Mouse (Mus musculus) intestine, postnatal 0 days (tissue): Measurements from ENCODE around the gene Fdxacb1. TPM values are rescaled to one million over a fixed set of nuclear protein-coding genes. Genes with fewer than 3 reads are reported as not detected.

Source experiments
- ATAC-seq: fragments of 200-750 bp; cut with Nextera tagmentation; 2 replicates; pipeline ENCODE4 v1.8.0; 2017; ENCODE audit warnings: mild to moderate bottlenecking, moderate TSS enrichment, moderate library complexity
- H3K27ac ChIP-seq: fragments of 300-500 bp; sonication (generic); 2 replicates; pipeline ENCODE4 v1.5.1; 2014; ENCODE audit warnings: mild to moderate bottlenecking, low read depth, low read length, moderate library complexity
- H3K27me3 ChIP-seq: fragments of 300-500 bp; sonication (generic); replicated peaks from 2 replicates; pipeline ENCODE4 v1.6.1; 2014; ENCODE audit warnings: low read length, mixed read lengths; ENCODE audit not compliant: control insufficient read depth, insufficient read depth
- H3K36me3 ChIP-seq: fragments of 300-500 bp; sonication (generic); 2 replicates; pipeline ENCODE4 v1.6.1; 2014; ENCODE audit warnings: mild to moderate bottlenecking, moderate library complexity; ENCODE audit not compliant: control insufficient read depth, insufficient read depth
- H3K4me1 ChIP-seq: fragments of 300-500 bp; sonication (generic); replicated peaks from 2 replicates; pipeline ENCODE4 v1.6.1; 2014; ENCODE audit warnings: antibody characterized with exemption, low read length, mixed read lengths; ENCODE audit not compliant: control insufficient read depth, insufficient read depth
- H3K4me2 ChIP-seq: fragments of 300-500 bp; sonication (generic); replicated peaks from 2 replicates; pipeline ENCODE4 v1.6.1; 2014; ENCODE audit warnings: low read depth, mild to moderate bottlenecking, moderate library complexity
- H3K4me3 ChIP-seq: fragments of 300-500 bp; sonication (generic); 2 replicates; pipeline ENCODE4 v1.5.1; 2014; ENCODE audit warnings: low read depth, low read length
- H3K9ac ChIP-seq: fragments of 300-500 bp; sonication (generic); 2 replicates; pipeline ENCODE4 v1.6.1; 2014; ENCODE audit warnings: mild to moderate bottlenecking, low read depth, low read length
- H3K9me3 ChIP-seq: fragments of 300-500 bp; sonication (generic); 2 replicates; pipeline ENCODE4 v1.6.1; 2016; ENCODE audit warnings: mixed run types; ENCODE audit not compliant: control insufficient read depth
- CTCF ChIP-seq: sonication (generic); IDR thresholded peaks from 2 replicates; pipeline ENCODE4 v1.5.1; 2016; ENCODE audit warnings: low read depth, mild to moderate bottlenecking, control low read depth, antibody characterized with exemption, moderate library complexity
- WGBS: fragments of 180-500 bp; shearing (Covaris S2); extraction: QIAGEN DNeasy Blood & Tissue Kit; methylation state at CpG from one replicate; pipeline ENCODE4 v1.1.7; 2014; 5-methylcytosine and 5-hydroxymethylcytosine counted together
- polyA plus RNA-seq: library from polyadenylated mRNA; unstranded; fragments of >200 nt; fragmentation: Nextera tagmentation; extraction: Ambion mirVana; gene quantifications from 2 replicates; pipeline ENCODE4 v1.2.1, GENCODE M21; 2015

The Fdxacb1 gene
- polyA plus RNA-seq, 1 experiment from 2014 or later, result 6.1 TPM

DNA sequence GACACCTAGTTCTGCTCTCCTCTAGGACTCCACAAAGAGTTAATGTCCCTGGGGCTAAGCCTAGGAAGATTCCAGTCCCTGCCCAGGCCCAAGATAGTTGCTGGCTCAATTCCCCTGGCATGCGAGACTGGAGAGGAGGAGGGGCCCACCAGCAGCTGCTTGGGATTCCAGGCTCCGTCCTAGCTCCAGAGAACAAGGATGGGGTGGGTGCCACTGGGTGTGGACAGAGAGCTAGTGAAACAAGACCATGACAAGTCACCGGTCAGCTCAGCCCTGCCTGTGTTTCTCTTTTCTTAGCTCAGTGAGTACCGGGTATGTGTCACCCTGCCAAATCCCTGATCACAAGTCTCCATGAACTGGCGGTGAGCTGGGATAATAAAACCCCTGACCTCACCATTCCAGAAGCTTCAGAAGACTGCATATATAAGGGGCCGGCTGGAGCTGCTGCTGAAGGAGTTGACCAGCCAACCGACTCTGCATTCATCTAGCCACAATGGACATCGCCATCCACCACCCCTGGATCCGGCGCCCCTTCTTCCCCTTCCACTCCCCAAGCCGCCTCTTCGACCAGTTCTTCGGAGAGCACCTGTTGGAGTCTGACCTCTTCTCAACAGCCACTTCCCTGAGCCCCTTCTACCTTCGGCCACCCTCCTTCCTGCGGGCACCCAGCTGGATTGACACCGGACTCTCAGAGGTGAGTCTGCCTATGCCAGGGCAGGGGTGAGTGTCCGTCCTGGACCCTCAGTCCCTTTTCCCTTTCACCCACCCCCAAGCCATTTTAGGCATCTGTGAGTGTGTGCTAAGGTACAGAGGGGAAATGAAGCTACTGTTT is 15.0 kb upstream of the Fdxacb1 start:
- Histone ChIP-seq H3K9me3 (no peaks in the 10 kb centered on the region), H3K4me2 (peak overlapping the region; percentile 35), H3K4me3 (peak overlapping the region; percentile 21), H3K4me1 (0 out of 2 replicates have a peak, but pooled peaks cover 3% of the 10 kb centered on the region), H3K9ac (no peak overlapping the region), H3K36me3 (no peaks in the 10 kb centered on the region), H3K27me3 (no peaks in the 10 kb centered on the region), H3K27ac (peak overlapping the region; percentile 57; the same call in 1 of the 2 replicates)
- ATAC-seq, result no peak; the same call in 1 of the 2 replicates
- no peak for TF ChIP-seq CTCF
- WGBS, result 58% methylated on average over 17 of the region's 17 CpGs

DNA sequence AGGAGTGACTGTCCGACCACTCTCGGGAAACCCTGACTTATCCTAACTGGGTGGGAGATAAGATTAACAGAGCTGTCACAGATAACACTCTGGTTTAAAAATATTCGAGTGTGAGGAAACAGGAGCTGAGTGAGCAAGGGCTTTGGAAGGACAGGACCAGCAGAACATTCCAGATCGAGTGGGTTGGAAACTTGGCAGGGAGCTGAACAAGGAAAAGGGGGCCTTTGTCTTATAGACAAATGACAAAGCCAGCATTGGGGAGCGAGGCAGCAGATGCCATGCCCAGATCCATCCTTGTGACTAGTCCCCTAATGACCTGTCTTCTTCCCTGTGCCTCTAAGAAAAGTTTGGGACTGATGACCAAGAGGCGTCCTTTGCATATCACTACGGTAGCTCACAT is 14.1 kb upstream of the Fdxacb1 start:
- WGBS, result 43% methylated on average over 7 of the region's 7 CpGs
- H3K27ac ChIP-seq, result no peak overlapping the region
- peak overlapping the region; percentile 35 for H3K4me2 ChIP-seq
- H3K27me3 ChIP-seq, result no peaks in the 10 kb centered on the region
- H3K4me1 ChIP-seq, result 0 out of 2 replicates have a peak, but pooled peaks cover 3% of the 10 kb centered on the region
- ATAC-seq, result no peak
- H3K4me3 ChIP-seq, result peak overlapping the region; percentile 21
- H3K9ac ChIP-seq, result no peak overlapping the region
- TF ChIP-seq CTCF, result no peak
- no peaks in the 10 kb centered on the region for H3K9me3 ChIP-seq
- H3K36me3 ChIP-seq, result no peaks in the 10 kb centered on the region

DNA sequence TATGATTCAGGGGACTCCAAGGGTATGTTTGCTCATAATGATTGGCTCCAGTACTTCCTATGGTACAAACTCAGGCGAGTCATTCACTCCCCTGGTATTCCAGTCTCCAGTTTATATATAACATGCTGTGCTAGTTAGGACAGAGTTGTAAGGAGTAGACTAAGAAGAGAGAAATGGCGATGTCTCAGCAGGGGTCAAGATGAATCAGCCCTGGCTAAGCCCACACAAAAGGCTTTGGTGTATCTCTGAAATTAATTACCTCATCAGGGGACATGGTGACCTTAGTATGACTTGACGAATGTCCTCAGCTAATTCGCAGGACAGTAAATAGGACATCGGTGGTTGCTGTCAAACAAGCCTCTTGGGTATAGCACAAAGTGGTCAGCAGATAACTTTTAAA is 11.3 kb upstream of the Fdxacb1 start:
- no peak overlapping the region for H3K27ac ChIP-seq
- H3K36me3 ChIP-seq, result no peaks in the 10 kb centered on the region
- no peak for ATAC-seq
- no peaks in the 10 kb centered on the region for H3K27me3 ChIP-seq
- H3K9ac ChIP-seq, result no peak overlapping the region
- 72% methylated on average over 5 of the region's 5 CpGs for WGBS
- no peaks in the 10 kb centered on the region for H3K9me3 ChIP-seq
- no peak for TF ChIP-seq CTCF
- H3K4me3 ChIP-seq, result no peak overlapping the region
- H3K4me1 ChIP-seq, result 0 out of 2 replicates have a peak, but pooled peaks cover 3% of the 10 kb centered on the region
- no peak overlapping the region for H3K4me2 ChIP-seq

DNA sequence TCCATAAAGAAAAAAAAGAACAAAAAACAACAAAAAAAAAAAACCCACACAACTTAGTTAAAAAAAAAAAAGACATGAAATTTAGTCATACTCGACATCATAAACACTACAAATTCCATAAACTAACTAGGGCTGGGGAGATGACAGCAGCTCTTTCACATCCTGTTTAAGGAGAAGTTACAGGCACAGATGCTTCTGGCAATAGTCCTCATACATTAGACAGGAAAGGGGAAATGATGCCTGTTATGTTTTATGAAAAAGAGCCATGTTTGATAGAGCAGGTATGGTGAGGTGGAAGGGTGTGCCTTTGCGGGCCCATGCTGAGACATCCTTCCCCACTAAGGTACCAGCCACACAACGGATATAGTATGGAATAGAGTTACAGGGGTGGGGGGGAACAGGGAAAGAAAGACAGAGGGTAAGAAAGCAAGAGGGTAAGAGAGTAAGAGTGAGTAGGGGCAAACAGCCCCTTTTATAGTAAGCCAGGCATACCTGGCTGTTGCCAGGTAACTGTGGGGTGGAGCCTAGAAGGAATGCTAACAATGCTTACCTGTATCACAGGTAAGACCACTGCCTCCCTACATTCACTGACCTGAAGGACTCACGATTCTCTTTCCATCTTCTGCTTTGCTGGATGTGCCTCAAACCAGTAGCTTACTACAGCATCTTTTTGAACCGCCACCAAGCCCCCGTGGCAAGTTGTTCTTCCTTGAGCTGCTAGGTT is 6.4 kb upstream of the Fdxacb1 start:
- 43% methylated on average over 6 of the region's 6 CpGs for WGBS
- Histone ChIP-seq H3K27ac (no peak overlapping the region), H3K4me2 (no peak overlapping the region), H3K36me3 (peaks cover 10% of the 10 kb centered on the region; the same call in 1 of the 2 replicates), H3K4me1 (no peaks in the 10 kb centered on the region), H3K9ac (no peak overlapping the region), H3K9me3 (no peaks in the 10 kb centered on the region), H3K27me3 (no peaks in the 10 kb centered on the region), H3K4me3 (no peak overlapping the region)
- no peak for TF ChIP-seq CTCF
- no peak for ATAC-seq

DNA sequence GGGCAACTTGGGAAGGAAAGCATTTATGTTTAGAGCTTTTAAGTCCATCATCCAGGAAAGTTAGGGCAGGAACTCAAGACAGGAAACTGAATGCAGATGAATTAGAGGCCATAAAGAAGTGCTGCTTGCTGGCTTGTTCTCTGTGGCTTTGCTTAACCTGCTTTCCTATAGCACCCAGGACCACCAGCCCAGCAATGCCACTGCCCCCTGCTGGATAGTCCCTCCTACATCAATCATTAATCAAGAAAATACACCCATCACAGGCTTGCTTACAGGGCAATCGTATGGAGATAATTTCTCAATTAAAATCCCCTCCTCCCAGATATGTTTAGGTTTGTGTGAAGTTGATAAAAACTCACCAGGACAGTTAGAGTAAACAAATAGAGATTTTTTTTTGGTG is 4.7 kb upstream of the Fdxacb1 start:
- Histone ChIP-seq H3K36me3 (peaks cover 10% of the 10 kb centered on the region; the same call in 1 of the 2 replicates), H3K9me3 (no peaks in the 10 kb centered on the region), H3K4me2 (no peak overlapping the region), H3K27me3 (no peaks in the 10 kb centered on the region), H3K4me1 (no peaks in the 10 kb centered on the region), H3K9ac (no peak overlapping the region), H3K4me3 (no peak overlapping the region), H3K27ac (no peak overlapping the region)
- TF ChIP-seq CTCF, result peak; percentile 64
- no peak for ATAC-seq
- WGBS, result 50% methylated on average over 1 of the region's 1 CpGs

DNA sequence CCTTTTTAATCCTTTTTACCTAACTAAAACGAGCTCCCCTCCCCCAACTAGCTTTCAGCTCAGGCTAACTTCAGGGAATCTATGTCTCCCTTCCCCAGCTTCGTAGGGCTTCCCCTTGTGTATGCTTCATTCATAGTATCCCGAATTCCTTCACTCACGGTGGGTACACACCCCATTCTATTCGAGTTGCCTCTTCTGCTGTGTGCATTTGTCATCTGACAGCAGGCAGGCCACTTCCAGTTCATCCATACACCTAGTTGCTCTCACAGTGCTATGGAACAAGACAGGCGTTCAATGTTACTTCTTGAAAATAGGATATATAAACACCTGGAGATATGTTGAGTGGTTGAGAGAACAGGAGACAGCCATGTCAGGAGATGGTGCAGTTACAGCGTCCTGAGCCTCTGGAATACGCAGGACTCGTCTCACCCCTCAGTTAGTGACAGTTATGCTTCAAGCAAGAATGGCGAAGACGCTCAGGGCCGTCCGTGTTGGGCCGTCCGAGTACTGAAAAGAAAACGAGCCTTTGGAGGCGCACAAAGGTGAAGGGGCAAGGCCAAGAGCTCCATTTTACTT is 417 bp upstream of the Fdxacb1 start:
- no peaks in the 10 kb centered on the region for H3K27me3 ChIP-seq
- peaks cover 14% of the 10 kb centered on the region; the same call in 1 of the 2 replicates for H3K36me3 ChIP-seq
- no peak for TF ChIP-seq CTCF
- WGBS, result 3% methylated on average over 17 of the region's 17 CpGs
- H3K4me2 ChIP-seq, result peak overlapping the region; percentile 73
- peak overlapping the region; percentile 83 for H3K27ac ChIP-seq
- ATAC-seq, result no peak; the same call in 1 of the 2 replicates
- no peaks in the 10 kb centered on the region for H3K9me3 ChIP-seq
- H3K4me3 ChIP-seq, result peak overlapping the region; percentile 57
- peak overlapping the region; percentile 56 for H3K9ac ChIP-seq
- no peaks in the 10 kb centered on the region for H3K4me1 ChIP-seq
